In the genomic region with DNA sequence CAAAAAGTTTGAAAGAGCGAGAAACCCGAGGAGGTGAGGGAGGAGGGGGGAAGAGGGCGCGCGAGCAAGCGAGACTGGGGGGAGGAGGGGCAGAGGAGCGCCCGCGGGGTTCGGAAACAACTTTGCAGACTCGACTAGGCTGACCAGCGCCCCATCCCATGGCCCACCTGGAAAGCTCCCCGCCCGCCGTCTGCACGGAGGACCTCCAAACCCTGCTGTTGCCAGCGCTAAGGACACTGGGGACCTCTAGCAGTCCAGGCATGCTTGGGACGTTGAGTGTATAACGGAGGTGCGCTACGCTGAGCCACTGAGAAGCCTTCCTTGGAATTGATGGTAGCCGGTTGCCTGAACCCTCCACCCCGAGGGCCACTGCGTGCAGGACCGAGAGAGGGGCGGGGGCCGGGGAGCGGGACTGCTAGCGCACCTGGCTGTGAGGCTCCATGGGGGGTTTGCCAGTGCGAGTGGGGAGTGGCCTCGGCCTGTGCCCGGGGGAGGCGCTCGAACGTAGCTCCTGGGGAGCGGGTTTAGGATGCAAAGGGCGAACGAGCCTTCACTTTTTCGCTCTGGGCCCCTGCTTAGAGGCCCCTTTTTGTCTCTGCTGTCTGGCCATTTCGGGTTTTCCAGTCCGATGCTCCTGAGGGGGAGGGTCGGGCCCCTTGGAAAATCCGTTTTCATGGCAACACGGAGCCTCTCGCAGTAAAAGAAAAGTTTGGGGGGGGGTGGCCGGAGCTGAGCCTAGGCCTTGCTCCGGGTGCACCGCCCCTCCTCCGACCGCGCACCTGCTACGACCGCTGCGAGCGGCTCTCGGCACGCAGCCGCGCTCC, we compare ENCODE assay signal across 10 mouse cellular contexts. TPM values are rescaled to one million over a fixed set of nuclear protein-coding genes. Genes with fewer than 3 reads are reported as not detected.
DNase-seq lines count a peak whose midpoint lies in the region; ATAC-seq and TF ChIP-seq lines count a peak whose summit lies in the region.
"Had no signal": no experiment of that assay in that cellular context is flagged by ENCODE, and none has a peak within 500 bp of the region (broad histone marks: within the 10 kb centered on the region; RNA-seq: fewer than 3 reads in every experiment).

No protein-coding gene starts in this region.

- H3K4me2 ChIP-seq in lung, postnatal 0 days (replicated peaks; ENCODE audit: low read depth, low read length), result peak overlapping the region; percentile 25; the same call in 1 of the 2 replicates
- peak overlapping the region; percentile 67 for H3K4me2 ChIP-seq in forebrain, embryonic 13.5 days
- H3K4me2 ChIP-seq in limb, embryonic 15.5 days, result peak overlapping the region; percentile 82

- no peaks in the 10 kb centered on the region for H3K4me1 ChIP-seq in lung, postnatal 0 days (ENCODE audit: insufficient read depth, low read depth, low read length)
- H3K4me1 ChIP-seq in forebrain, embryonic 13.5 days, result peaks cover 22% of the 10 kb centered on the region; the same call in 1 of the 2 replicates
- H3K4me1 ChIP-seq in limb, embryonic 15.5 days, result peaks cover 26% of the 10 kb centered on the region

- no peak for ATAC-seq in lung, postnatal 0 days
- ATAC-seq in forebrain, embryonic 13.5 days, result peak; percentile 25
- ATAC-seq in limb, embryonic 15.5 days (ENCODE audit: insufficient number of reproducible peaks, low FRiP score, low TSS enrichment, low read depth), result no peak

- WGBS in lung, postnatal 0 days, result 10% methylated on average over 37 of the region's 59 CpGs
- 11% methylated on average over 35 of the region's 59 CpGs for WGBS in forebrain, embryonic 13.5 days
- 23% methylated on average over 54 of the region's 59 CpGs for WGBS in limb, embryonic 15.5 days

- no peak for TF ChIP-seq CTCF in lung, postnatal 0 days (IDR thresholded peaks at IDR 0.05)

- DNase-seq in lung, postnatal 0 days (ENCODE audit: low spot score), result no peak
- DNase-seq in lung, postnatal 4 days, result no peak
- peak; percentile 47 for DNase-seq in testis, postnatal 10 days (ENCODE audit: low spot score)
- DNase-seq in thymus, postnatal 14 days, result no peak
- no peak for DNase-seq in right cerebral cortex, postnatal 10 days (ENCODE audit: low spot score in 2 of 2)
- DNase-seq in thymus, postnatal 36 days, result no peak

- peak overlapping the region; percentile 35; the same call in 1 of the 2 replicates for H3K4me3 ChIP-seq in lung, postnatal 0 days (ENCODE audit: low read depth, low read length)
- peak overlapping the region; percentile 64 for H3K4me3 ChIP-seq in forebrain, embryonic 13.5 days
- H3K4me3 ChIP-seq in limb, embryonic 15.5 days, result peak overlapping the region; percentile 45
- H3K4me3 ChIP-seq: erythroblast, embryonic 14.5 days had no signal

- no peaks in the 10 kb centered on the region for H3K36me3 ChIP-seq in lung, postnatal 0 days (ENCODE audit: insufficient read depth, low read length)
- H3K36me3 ChIP-seq in forebrain, embryonic 13.5 days (ENCODE audit: poor library complexity, severe bottlenecking), result no peaks in the 10 kb centered on the region
- H3K36me3 ChIP-seq in limb, embryonic 15.5 days, result no peaks in the 10 kb centered on the region

- no peak overlapping the region for H3K9ac ChIP-seq in lung, postnatal 0 days (replicated peaks; ENCODE audit: low read depth)
- H3K9ac ChIP-seq in forebrain, embryonic 13.5 days, result peak overlapping the region; percentile 63
- no peak overlapping the region for H3K9ac ChIP-seq in limb, embryonic 15.5 days
- H3K9ac ChIP-seq: liver, embryonic 14.5 days had no signal

- no peaks in the 10 kb centered on the region for H3K9me3 ChIP-seq in lung, postnatal 0 days (ENCODE audit: low read length)
- H3K9me3 ChIP-seq in forebrain, embryonic 13.5 days (replicated peaks), result no peaks in the 10 kb centered on the region
- no peaks in the 10 kb centered on the region for H3K9me3 ChIP-seq in limb, embryonic 15.5 days

- no peak overlapping the region for H3K27ac ChIP-seq in lung, postnatal 0 days (ENCODE audit: low read length)
- peak overlapping the region; percentile 84 for H3K27ac ChIP-seq in forebrain, embryonic 13.5 days
- no peak overlapping the region for H3K27ac ChIP-seq in limb, embryonic 15.5 days
- H3K27ac ChIP-seq: liver, embryonic 14.5 days had no signal

- TF ChIP-seq EP300 in lung, postnatal 0 days (IDR thresholded peaks at IDR 0.05), result no peak

- H3K27me3 ChIP-seq in lung, postnatal 0 days (replicated peaks; ENCODE audit: insufficient read depth, low read length), result peaks cover 20% of the 10 kb centered on the region; the same call in 1 of the 2 replicates
- 0 out of 2 replicates have a peak, but pooled peaks cover 4% of the 10 kb centered on the region for H3K27me3 ChIP-seq in forebrain, embryonic 13.5 days
- H3K27me3 ChIP-seq in limb, embryonic 15.5 days, result peaks cover 90% of the 10 kb centered on the region

RNA-seq across cellular contexts. Expression of a gene that starts 0.7 kb away (rescaled TPM):
- polyA plus RNA-seq in lung, postnatal 0 days (2015; fragmentation: Nextera tagmentation; extraction: Ambion mirVana), result 0.06 TPM in 1 of 2 replicates, not detected in the other
- polyA plus RNA-seq in forebrain, embryonic 13.5 days (2015; fragmentation: Nextera tagmentation; extraction: Ambion mirVana), result 6.0 and 6.2 TPM in 2 replicates
- polyA plus RNA-seq in limb, embryonic 15.5 days (2015; fragmentation: Nextera tagmentation; extraction: Ambion mirVana), result not detected in 2 replicates
- polyA plus RNA-seq: erythroblast, embryonic 14.5 days; liver, embryonic 14.5 days had no signal

Comparison
In these comparisons a context has a peak if more than half of its experiments do, and no peak if none do; other contexts are left out.
1. H3K4me2 ChIP-seq: peak in every context shown above with its lines; median percentile 82 in limb, embryonic 15.5 days; 67 in forebrain, embryonic 13.5 days; 25 in lung, postnatal 0 days.